Mouse (Mus musculus): ENCODE data around the gene Vps26b. TPM values are rescaled to one million over a fixed set of nuclear protein-coding genes. Genes with fewer than 3 reads are reported as not detected.

Gene Vps26b
- total and polyA plus RNA-seq, 2 experiments from 2014 or later = 85.2 to 145 TPM

DNA sequence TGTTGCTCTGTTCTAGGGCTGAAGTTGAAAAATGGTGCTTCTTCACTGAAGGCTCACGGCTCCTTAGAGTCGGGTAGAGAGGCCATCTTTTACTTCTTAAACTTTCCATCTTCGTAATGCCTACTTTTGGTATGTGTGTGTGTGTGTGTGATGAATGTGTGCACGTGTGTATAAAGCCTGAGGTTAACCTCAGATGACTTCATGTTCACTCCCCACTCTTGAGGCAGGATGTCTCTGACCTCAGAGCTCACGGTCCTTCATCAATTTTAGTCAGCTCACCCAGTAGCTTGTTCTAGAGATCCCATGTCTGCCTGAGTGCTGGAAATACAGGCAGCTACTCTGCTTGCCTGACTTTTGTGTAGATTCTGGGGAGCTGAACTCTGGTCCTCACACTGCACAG is 14.0 kb upstream of the Vps26b start:
- DNase-seq (ENCODE audit: low spot score) = no peak

DNA sequence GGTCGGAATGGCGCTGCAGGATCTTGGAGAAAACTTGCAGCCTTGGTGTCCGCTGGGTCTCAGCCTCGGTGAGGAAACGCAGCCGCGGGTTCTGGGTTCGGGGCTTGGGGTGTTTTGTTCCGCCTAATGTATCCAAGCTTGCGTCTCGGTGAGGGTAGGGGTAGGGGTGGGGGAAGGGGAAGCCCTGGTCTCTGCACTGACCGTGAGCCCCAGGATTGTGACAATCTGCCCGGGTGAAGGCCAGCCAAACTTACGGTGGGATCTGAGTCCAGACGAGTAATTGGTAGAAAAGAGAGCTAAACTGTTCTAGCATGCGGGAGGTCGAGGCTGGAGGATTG is 867 bp upstream of the Vps26b start:
- TF ChIP-seq CTCF (IDR thresholded peaks at IDR 0.05) = no peak
- H3K9ac ChIP-seq (replicated peaks; ENCODE audit: low read length, poor library complexity, severe bottlenecking) = peak overlapping the region; percentile 70
- DNase-seq (ENCODE audit: low spot score) = no peak
- H3K27ac ChIP-seq (ENCODE audit: low read depth, low read length) = no peak overlapping the region
- no peaks in the 10 kb centered on the region for H3K9me3 ChIP-seq (ENCODE audit: low read length)
- H3K4me3 ChIP-seq (ENCODE audit: low read depth, low read length) = peak overlapping the region; percentile 89
- no peaks in the 10 kb centered on the region for H3K36me3 ChIP-seq (ENCODE audit: insufficient read depth, low read length)
- under 1% methylated on average over 17 of the region's 17 CpGs for WGBS
- no peaks in the 10 kb centered on the region for H3K27me3 ChIP-seq (ENCODE audit: insufficient read depth, low read length)
- H3K4me1 ChIP-seq (ENCODE audit: insufficient read depth, low read length) = peaks cover 16% of the 10 kb centered on the region; the same call in 1 of the 2 replicates
- peak overlapping the region; percentile 80 for H3K4me2 ChIP-seq (ENCODE audit: low read depth, low read length, poor library complexity, severe bottlenecking)
- ATAC-seq (ENCODE audit: low FRiP score) = peak; percentile 20; the same call in 1 of the 2 replicates

More for the DNA sequence above, 14.0 kb upstream of the Vps26b start:
- 98% methylated on average over 5 of the region's 5 CpGs for WGBS
- no peaks in the 10 kb centered on the region for H3K4me1 ChIP-seq (ENCODE audit: insufficient read depth, low read length)
- ATAC-seq (ENCODE audit: low FRiP score) = no peak
- no peak overlapping the region for H3K4me3 ChIP-seq (ENCODE audit: low read depth, low read length)
- H3K36me3 ChIP-seq (ENCODE audit: insufficient read depth, low read length) = peaks cover 55% of the 10 kb centered on the region; the same call in 1 of the 2 replicates
- H3K9me3 ChIP-seq (ENCODE audit: low read length) = no peaks in the 10 kb centered on the region
- TF ChIP-seq CTCF (IDR thresholded peaks at IDR 0.05) = no peak
- no peak overlapping the region for H3K9ac ChIP-seq (replicated peaks; ENCODE audit: low read length, poor library complexity, severe bottlenecking)
- H3K27ac ChIP-seq (ENCODE audit: low read depth, low read length) = no peak overlapping the region
- no peaks in the 10 kb centered on the region for H3K27me3 ChIP-seq (ENCODE audit: insufficient read depth, low read length)
- no peak overlapping the region for H3K4me2 ChIP-seq (ENCODE audit: low read depth, low read length, poor library complexity, severe bottlenecking)

DNA sequence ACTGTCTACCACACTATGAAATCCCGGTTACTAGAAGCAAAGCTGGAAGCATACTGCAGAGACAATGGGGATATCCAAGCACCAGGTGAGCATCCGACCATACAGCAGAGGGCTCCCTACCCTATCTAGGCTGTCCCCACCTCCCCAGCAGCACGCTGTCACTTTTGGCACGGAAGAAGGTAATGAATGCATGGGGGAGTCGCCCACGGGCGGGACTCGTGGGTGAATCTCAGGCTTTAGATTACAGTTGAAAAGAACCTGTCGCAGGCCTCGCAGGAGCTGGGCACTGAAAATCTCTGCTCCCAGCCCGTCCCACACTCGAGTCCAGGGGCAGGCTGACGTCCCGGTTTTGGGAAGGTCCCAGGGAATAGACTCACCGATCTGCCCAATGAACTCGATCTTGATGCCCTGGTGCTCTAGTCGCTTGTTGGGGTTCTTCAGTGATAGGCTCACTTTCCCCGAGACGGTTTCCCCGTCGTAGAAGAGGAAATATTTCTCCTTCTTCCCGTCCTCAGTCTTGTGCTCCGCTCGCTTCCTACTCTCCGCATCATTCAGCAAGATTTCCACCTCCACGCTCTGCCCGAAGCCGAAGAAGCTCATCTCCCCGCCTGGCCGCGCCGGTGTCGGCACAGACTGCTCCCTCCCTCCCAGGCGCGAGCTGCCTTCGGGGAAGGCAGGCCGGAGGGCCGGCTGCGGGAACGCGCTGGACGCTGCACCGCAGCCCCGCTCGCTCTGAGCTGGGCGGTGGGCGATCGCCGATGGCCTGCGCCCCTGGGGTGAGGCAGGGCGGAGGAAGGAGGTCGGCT is 640 bp downstream of the Vps26b start:
- Histone ChIP-seq H3K4me3 (ENCODE audit: low read depth, low read length) (peak overlapping the region; percentile 89), H3K36me3 (ENCODE audit: insufficient read depth, low read length) (no peaks in the 10 kb centered on the region), H3K27ac (ENCODE audit: low read depth, low read length) (peak overlapping the region; percentile 89), H3K9me3 (ENCODE audit: low read length) (no peaks in the 10 kb centered on the region), H3K4me1 (ENCODE audit: insufficient read depth, low read length) (peaks cover 16% of the 10 kb centered on the region; the same call in 1 of the 2 replicates), H3K27me3 (ENCODE audit: insufficient read depth, low read length) (no peaks in the 10 kb centered on the region), H3K9ac (replicated peaks; ENCODE audit: low read length, poor library complexity, severe bottlenecking) (peak overlapping the region; percentile 95), H3K4me2 (ENCODE audit: low read depth, low read length, poor library complexity, severe bottlenecking) (peak overlapping the region; percentile 76)
- peak; percentile 60 for TF ChIP-seq CTCF (IDR thresholded peaks at IDR 0.05)
- peak; percentile 65 for DNase-seq (ENCODE audit: low spot score)
- under 1% methylated on average over 52 of the region's 52 CpGs for WGBS
- peak; percentile 36 for ATAC-seq (ENCODE audit: low FRiP score)

DNA sequence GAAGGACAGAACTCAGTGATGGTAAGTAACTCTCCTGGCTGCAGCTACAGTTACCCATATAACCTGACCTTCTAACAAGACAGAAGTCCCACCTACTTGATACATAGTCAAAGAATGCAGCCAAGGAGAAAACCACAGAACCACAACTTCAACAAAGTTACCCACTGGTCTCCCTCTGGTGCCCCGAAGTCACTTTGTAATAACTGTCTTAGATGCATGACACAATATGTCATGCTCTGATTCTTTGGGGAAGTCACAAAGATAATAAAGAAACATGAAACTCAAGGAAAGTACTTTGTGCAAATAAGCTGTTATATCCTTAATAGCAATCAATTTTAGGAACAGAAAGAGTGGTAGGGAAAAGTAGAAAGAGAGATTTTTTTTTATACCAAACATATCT is 3.2 kb downstream of the Vps26b start:
- peak overlapping the region; percentile 76 for H3K4me2 ChIP-seq (ENCODE audit: low read depth, low read length, poor library complexity, severe bottlenecking)
- peaks cover 16% of the 10 kb centered on the region; the same call in 1 of the 2 replicates for H3K4me1 ChIP-seq (ENCODE audit: insufficient read depth, low read length)
- DNase-seq (ENCODE audit: low spot score) (no peak), ATAC-seq (ENCODE audit: low FRiP score) (no peak)
- H3K27me3 ChIP-seq (ENCODE audit: insufficient read depth, low read length) = no peaks in the 10 kb centered on the region
- no peak for TF ChIP-seq CTCF (IDR thresholded peaks at IDR 0.05)
- H3K36me3 ChIP-seq (ENCODE audit: insufficient read depth, low read length) = 0 out of 2 replicates have a peak, but pooled peaks cover 3% of the 10 kb centered on the region
- 78% methylated on average over 1 of the region's 1 CpGs for WGBS
- no peak overlapping the region for H3K27ac ChIP-seq (ENCODE audit: low read depth, low read length)
- no peaks in the 10 kb centered on the region for H3K9me3 ChIP-seq (ENCODE audit: low read length)
- H3K4me3 ChIP-seq (ENCODE audit: low read depth, low read length) = no peak overlapping the region; the same call in 1 of the 2 replicates
- no peak overlapping the region for H3K9ac ChIP-seq (replicated peaks; ENCODE audit: low read length, poor library complexity, severe bottlenecking)

DNA sequence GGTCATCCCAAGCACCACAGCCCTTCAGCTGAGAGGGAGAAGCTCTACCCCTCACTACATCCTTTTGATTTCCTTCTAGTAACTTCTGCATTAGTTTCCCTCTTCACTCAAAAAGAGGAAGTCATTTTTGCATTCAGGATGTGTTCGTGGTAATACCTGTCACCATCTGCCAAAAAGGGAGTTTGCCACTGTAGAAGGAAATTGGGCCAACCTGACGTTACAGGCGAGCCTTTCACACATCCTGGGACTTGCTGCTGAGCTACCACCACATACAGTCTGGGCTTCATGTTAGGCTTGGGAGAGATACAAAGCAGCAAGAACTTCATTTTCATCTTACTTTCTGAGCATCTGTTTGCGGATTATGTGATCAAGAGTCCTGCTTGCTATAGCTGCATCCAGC is 6.2 kb downstream of the Vps26b start:
- H3K4me2 ChIP-seq (ENCODE audit: low read depth, low read length, poor library complexity, severe bottlenecking) = no peak overlapping the region
- no peaks in the 10 kb centered on the region for H3K9me3 ChIP-seq (ENCODE audit: low read length)
- no peak overlapping the region for H3K4me3 ChIP-seq (ENCODE audit: low read depth, low read length)
- no peak overlapping the region for H3K27ac ChIP-seq (ENCODE audit: low read depth, low read length)
- H3K9ac ChIP-seq (replicated peaks; ENCODE audit: low read length, poor library complexity, severe bottlenecking) = no peak overlapping the region
- WGBS = 91% methylated on average over 4 of the region's 4 CpGs
- DNase-seq (ENCODE audit: low spot score) (no peak), ATAC-seq (ENCODE audit: low FRiP score) (no peak)
- no peak for TF ChIP-seq CTCF (IDR thresholded peaks at IDR 0.05)
- H3K27me3 ChIP-seq (ENCODE audit: insufficient read depth, low read length) = no peaks in the 10 kb centered on the region
- H3K36me3 ChIP-seq (ENCODE audit: insufficient read depth, low read length) = peaks cover 3% of the 10 kb centered on the region; the same call in 1 of the 2 replicates
- peaks cover 14% of the 10 kb centered on the region; the same call in 1 of the 2 replicates for H3K4me1 ChIP-seq (ENCODE audit: insufficient read depth, low read length)

DNA sequence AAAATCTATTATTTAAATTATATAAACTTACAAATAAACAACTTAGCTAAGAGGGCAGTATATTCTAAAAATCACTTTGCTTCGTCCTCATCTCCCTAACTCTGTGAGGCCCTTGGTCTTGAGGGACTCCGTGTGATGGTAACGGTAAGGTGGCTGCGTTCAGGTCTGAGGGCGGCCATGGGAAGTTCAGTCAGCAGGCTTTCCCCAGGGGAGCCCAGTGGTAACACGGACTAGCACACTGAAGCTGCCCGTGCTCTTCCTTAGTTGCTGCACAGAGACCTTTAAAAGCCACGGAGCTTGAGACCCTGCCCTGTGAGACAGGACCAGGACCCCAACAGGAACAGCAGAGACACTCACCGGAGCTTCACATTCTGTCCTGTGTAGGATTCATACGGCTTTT is 10.9 kb downstream of the Vps26b start:
- peaks cover 36% of the 10 kb centered on the region for H3K36me3 ChIP-seq (ENCODE audit: insufficient read depth, low read length)
- H3K9me3 ChIP-seq (ENCODE audit: low read length) = no peaks in the 10 kb centered on the region
- no peak overlapping the region for H3K4me3 ChIP-seq (ENCODE audit: low read depth, low read length)
- no peak for ATAC-seq (ENCODE audit: low FRiP score)
- no peak for DNase-seq (ENCODE audit: low spot score)
- H3K4me2 ChIP-seq (ENCODE audit: low read depth, low read length, poor library complexity, severe bottlenecking) = no peak overlapping the region
- WGBS = 95% methylated on average over 10 of the region's 10 CpGs
- no peak overlapping the region for H3K27ac ChIP-seq (ENCODE audit: low read depth, low read length)
- no peak overlapping the region for H3K9ac ChIP-seq (replicated peaks; ENCODE audit: low read length, poor library complexity, severe bottlenecking)
- H3K4me1 ChIP-seq (ENCODE audit: insufficient read depth, low read length) = no peaks in the 10 kb centered on the region
- no peaks in the 10 kb centered on the region for H3K27me3 ChIP-seq (ENCODE audit: insufficient read depth, low read length)
- no peak for TF ChIP-seq CTCF (IDR thresholded peaks at IDR 0.05)
